Mouse (Mus musculus): ENCODE measurements around the gene Shank3.

The Shank3 gene

GRCm38 (mm10) chr15:89477806-89478205 is 21.6 kb upstream of the Shank3 start:
- no peak for DNase-seq (ENCODE audit: low spot score)

GRCm38 (mm10) chr15:89478622-89479021 is 20.8 kb upstream of the Shank3 start:
- DNase-seq (ENCODE audit: low spot score), result no peak

- no peak for DNase-seq (ENCODE audit: low spot score)
These were observed 18.8 kb upstream of the Shank3 start for GRCm38 (mm10) chr15:89480584-89480983.

- no peak for DNase-seq (ENCODE audit: low spot score)
These were observed 11.2 kb upstream of the Shank3 start for GRCm38 (mm10) chr15:89488182-89488581.

GRCm38 (mm10) chr15:89488611-89489117 is 10.8 kb upstream of the Shank3 start:
- DNase-seq (ENCODE audit: low spot score), result no peak

GRCm38 (mm10) chr15:89494970-89495369 is 4.5 kb upstream of the Shank3 start:
- no peak for DNase-seq (ENCODE audit: low spot score)

- DNase-seq (ENCODE audit: low spot score), result no peak
These were observed 3.3 kb upstream of the Shank3 start for GRCm38 (mm10) chr15:89496131-89496530.

- no peak for DNase-seq (ENCODE audit: low spot score)
These were observed 2.6 kb upstream of the Shank3 start for GRCm38 (mm10) chr15:89496841-89497240.

GRCm38 (mm10) chr15:89497391-89498048 is 1.9 kb upstream of the Shank3 start:
- no peak for DNase-seq (ENCODE audit: low spot score)

- no peak for DNase-seq (ENCODE audit: low spot score)
These were observed 1.1 kb upstream of the Shank3 start for GRCm38 (mm10) chr15:89498049-89498960.

- DNase-seq (ENCODE audit: low spot score), result no peak
These were observed 379 bp downstream of the Shank3 start for GRCm38 (mm10) chr15:89499784-89500220.

- DNase-seq (ENCODE audit: low spot score), result no peak
These were observed 883 bp downstream of the Shank3 start for GRCm38 (mm10) chr15:89500221-89500791.

GRCm38 (mm10) chr15:89501321-89501720 is 1.9 kb downstream of the Shank3 start:
- DNase-seq (ENCODE audit: low spot score), result no peak

- DNase-seq (ENCODE audit: low spot score), result no peak
These were observed 5.4 kb downstream of the Shank3 start for GRCm38 (mm10) chr15:89504838-89505237.

GRCm38 (mm10) chr15:89507751-89508150 is 8.3 kb downstream of the Shank3 start:
- no peak for DNase-seq (ENCODE audit: low spot score)

GRCm38 (mm10) chr15:89512679-89513078 is 13.3 kb downstream of the Shank3 start:
- no peak for DNase-seq (ENCODE audit: low spot score)

GRCm38 (mm10) chr15:89521951-89522350 is 22.5 kb downstream of the Shank3 start:
- no peak for DNase-seq (ENCODE audit: low spot score)

- DNase-seq (ENCODE audit: low spot score), result no peak
These were observed 23.3 kb downstream of the Shank3 start for GRCm38 (mm10) chr15:89522566-89523282.

GRCm38 (mm10) chr15:89523283-89523832 is 23.9 kb downstream of the Shank3 start:
- no peak for DNase-seq (ENCODE audit: low spot score)

- no peak for DNase-seq (ENCODE audit: low spot score)
These were observed 24.7 kb downstream of the Shank3 start for GRCm38 (mm10) chr15:89524001-89524571.

Data from spleen, adult 12 weeks (tissue).